Mouse (Mus musculus) heart, embryonic 10.5 days (tissue): ENCODE data around the gene Aurkb. TPM values are rescaled to one million over a fixed set of nuclear protein-coding genes. Genes with fewer than 3 reads are reported as not detected.
"Not testable (repeated sequence)": the region's sequence is repeated elsewhere in the genome, so short reads cannot be mapped to it uniquely, and the experiment has no call there.

ENCODE experiments used
- DNase-seq: peaks from one replicate; pipeline ENCODE4 v3.0.0-alpha.2; 2017; ENCODE audit warnings: low spot score
- H3K27ac ChIP-seq: fragments of 300-500 bp; sonication (generic); 2 replicates; pipeline ENCODE4 v1.5.1; 2016; ENCODE audit warnings: mild to moderate bottlenecking
- H3K27me3 ChIP-seq: fragments of 300-500 bp; sonication (generic); 2 replicates; pipeline ENCODE4 v1.6.1; 2016; ENCODE audit warnings: mild to moderate bottlenecking; ENCODE audit not compliant: poor library complexity, insufficient read depth, severe bottlenecking
- H3K36me3 ChIP-seq: fragments of 300-500 bp; sonication (generic); 2 replicates; pipeline ENCODE4 v1.6.1; 2016; ENCODE audit warnings: mild to moderate bottlenecking, moderate library complexity
- H3K4me1 ChIP-seq: fragments of 300-500 bp; sonication (generic); 2 replicates; pipeline ENCODE4 v1.6.1; 2016; ENCODE audit warnings: mild to moderate bottlenecking
- H3K4me3 ChIP-seq: fragments of 300-500 bp; sonication (generic); 2 replicates; pipeline ENCODE4 v1.5.1; 2016; ENCODE audit warnings: mild to moderate bottlenecking, moderate library complexity
- H3K9me3 ChIP-seq: fragments of 300-500 bp; sonication (generic); 2 replicates; pipeline ENCODE4 v1.6.1; 2016; ENCODE audit warnings: mild to moderate bottlenecking, moderate library complexity
- WGBS: fragments of 180-500 bp; shearing (Covaris S2); methylation state at CpG from one replicate; pipeline ENCODE4 v1.1.7; 2016; 5-methylcytosine and 5-hydroxymethylcytosine counted together
- polyA plus RNA-seq: library from polyadenylated mRNA; unstranded; fragments of >200 nt; fragmentation: Nextera tagmentation; extraction: Ambion mirVana; gene quantifications from 2 replicates; pipeline ENCODE4 v1.2.1, GENCODE M21; 2016

Gene Aurkb
- 110 and 147 TPM in 2 replicates for polyA plus RNA-seq

- H3K27ac ChIP-seq, result peak within 1 kb of the TSS; percentile 96
- no peaks in the 10 kb centered on the region for H3K27me3 ChIP-seq
- under 1% methylated on average over 54 of the region's 54 CpGs for WGBS
- no peaks in the 10 kb centered on the region for H3K9me3 ChIP-seq
- DNase-seq, result peak; percentile 96
- peaks cover 32% of the 10 kb centered on the region for H3K36me3 ChIP-seq
- peak within 1 kb of the TSS; percentile 96 for H3K4me3 ChIP-seq
- H3K4me1 ChIP-seq, result peaks cover 24% of the 10 kb centered on the region
These were observed at the start of gene Aurkb for GRCm38 (mm10) chr11:69045531-69046394. TSS of gene Aurkb (plus strand) at chr11:69045647.

GRCm38 (mm10) chr11:68997080-68997479 lies 48.4 kb upstream of the Aurkb start:
- Histone ChIP-seq H3K9me3 (no peaks in the 10 kb centered on the region), H3K4me3 (no peak overlapping the region), H3K4me1 (no peaks in the 10 kb centered on the region), H3K27ac (no peak overlapping the region), H3K27me3 (no peaks in the 10 kb centered on the region), H3K36me3 (peaks cover 100% of the 10 kb centered on the region)
- 88% methylated on average over 4 of the region's 4 CpGs for WGBS
- DNase-seq, result no peak

- peaks cover 60% of the 10 kb centered on the region for H3K36me3 ChIP-seq
- not testable (repeated sequence) for H3K27ac ChIP-seq, H3K4me3 ChIP-seq, H3K27me3 ChIP-seq, H3K4me1 ChIP-seq, H3K9me3 ChIP-seq, DNase-seq
- 92% methylated on average over 4 of the region's 4 CpGs for WGBS
These were observed 42.7 kb upstream of the Aurkb start for GRCm38 (mm10) chr11:69002782-69003181.

- Histone ChIP-seq H3K9me3 (no peaks in the 10 kb centered on the region), H3K27ac (no peak overlapping the region), H3K36me3 (peaks cover 52% of the 10 kb centered on the region), H3K27me3 (no peaks in the 10 kb centered on the region), H3K4me3 (no peak overlapping the region), H3K4me1 (peaks cover 10% of the 10 kb centered on the region; the same call in 1 of the 2 replicates)
- 49% methylated on average over 4 of the region's 4 CpGs for WGBS
- no peak for DNase-seq
These were observed 41.9 kb upstream of the Aurkb start for GRCm38 (mm10) chr11:69003592-69003991.

GRCm38 (mm10) chr11:69005193-69005592 lies 40.3 kb upstream of the Aurkb start:
- H3K9me3 ChIP-seq, result no peaks in the 10 kb centered on the region
- H3K27me3 ChIP-seq, result no peaks in the 10 kb centered on the region
- H3K27ac ChIP-seq, result no peak overlapping the region
- no peak overlapping the region for H3K4me3 ChIP-seq
- peaks cover 10% of the 10 kb centered on the region; the same call in 1 of the 2 replicates for H3K4me1 ChIP-seq
- DNase-seq, result no peak
- 83% methylated on average over 7 of the region's 7 CpGs for WGBS
- H3K36me3 ChIP-seq, result peaks cover 36% of the 10 kb centered on the region

GRCm38 (mm10) chr11:69006575-69006974 lies 38.9 kb upstream of the Aurkb start:
- not testable (repeated sequence) for DNase-seq, H3K4me3 ChIP-seq, H3K27me3 ChIP-seq, H3K9me3 ChIP-seq, H3K27ac ChIP-seq
- Histone ChIP-seq H3K36me3 (peaks cover 23% of the 10 kb centered on the region), H3K4me1 (peaks cover 20% of the 10 kb centered on the region)

GRCm38 (mm10) chr11:69008182-69009121 lies 37.0 kb upstream of the Aurkb start, which contains the start of gene Pfas:
TSS of gene Pfas (minus strand) at chr11:69008460.
- WGBS, result 9% methylated on average over 38 of the region's 38 CpGs
- H3K36me3 ChIP-seq, result peaks cover 5% of the 10 kb centered on the region; the same call in 1 of the 2 replicates
- peak within 1 kb of the TSS; percentile 91 for H3K27ac ChIP-seq
- H3K9me3 ChIP-seq, result no peaks in the 10 kb centered on the region
- H3K4me3 ChIP-seq, result peak within 1 kb of the TSS; percentile 88
- peak; percentile 98 for DNase-seq
- peaks cover 21% of the 10 kb centered on the region for H3K4me1 ChIP-seq
- H3K27me3 ChIP-seq, result no peaks in the 10 kb centered on the region

- Histone ChIP-seq H3K27ac (no peak overlapping the region), H3K36me3 (peaks cover 4% of the 10 kb centered on the region; the same call in 1 of the 2 replicates), H3K9me3 (no peaks in the 10 kb centered on the region), H3K4me3 (no peak overlapping the region), H3K4me1 (peaks cover 21% of the 10 kb centered on the region), H3K27me3 (no peaks in the 10 kb centered on the region)
- DNase-seq, result no peak
- 94% methylated on average over 1 of the region's 1 CpGs for WGBS
These were observed 35.9 kb upstream of the Aurkb start for GRCm38 (mm10) chr11:69009508-69009907.

GRCm38 (mm10) chr11:69010400-69011323 lies 34.8 kb upstream of the Aurkb start:
- 79% methylated on average over 15 of the region's 15 CpGs for WGBS

GRCm38 (mm10) chr11:69011445-69011844 lies 34.0 kb upstream of the Aurkb start:
- H3K27me3 ChIP-seq, H3K9me3 ChIP-seq, DNase-seq, H3K36me3 ChIP-seq: not testable (repeated sequence)
- Histone ChIP-seq H3K4me1 (peaks cover 26% of the 10 kb centered on the region), H3K4me3 (peak overlapping the region; percentile 65), H3K27ac (peak overlapping the region; percentile 94)
- 71% methylated on average over 2 of the region's 2 CpGs for WGBS

More at GRCm38 (mm10) chr11:69010400-69011323, 34.8 kb upstream of the Aurkb start:
- H3K9me3 ChIP-seq, result no peaks in the 10 kb centered on the region
- H3K27ac ChIP-seq, result 0 out of 2 replicates have a peak overlapping the region, but pooled peaks have one; percentile 94
- no peaks in the 10 kb centered on the region for H3K36me3 ChIP-seq
- no peak overlapping the region for H3K4me3 ChIP-seq
- H3K4me1 ChIP-seq, result peaks cover 26% of the 10 kb centered on the region
- H3K27me3 ChIP-seq, result no peaks in the 10 kb centered on the region
- DNase-seq, result no peak

GRCm38 (mm10) chr11:69012071-69012601 lies 33.3 kb upstream of the Aurkb start:
- DNase-seq, result peak; percentile 97
- peak overlapping the region; percentile 65 for H3K4me3 ChIP-seq
- H3K36me3 ChIP-seq, result no peaks in the 10 kb centered on the region
- H3K27me3 ChIP-seq, result no peaks in the 10 kb centered on the region
- peak overlapping the region; percentile 94 for H3K27ac ChIP-seq
- no peaks in the 10 kb centered on the region for H3K9me3 ChIP-seq
- 1% methylated on average over 18 of the region's 18 CpGs for WGBS
- peaks cover 30% of the 10 kb centered on the region for H3K4me1 ChIP-seq
